Mouse (Mus musculus): Measurements from ENCODE around the gene Aaas. TPM values are rescaled to one million over a fixed set of nuclear protein-coding genes. Genes with fewer than 3 reads are reported as not detected.

The Aaas gene
- polyA plus RNA-seq, 1 experiment from 2014 or later, result 44.7 TPM

GRCm38 (mm10) chr15:102295633-102296367 is 54.8 kb downstream of the Aaas start, which contains the start of gene Espl1:
Espl1 (plus strand) TSS chr15:102296266.
- Histone ChIP-seq H3K4me2 (ENCODE audit: low read length) (peak within 1 kb of the TSS; percentile 66), H3K4me3 (replicated peaks; ENCODE audit: low read length) (peak within 1 kb of the TSS; percentile 50), H3K4me1 (replicated peaks; ENCODE audit: control insufficient read depth, insufficient read depth, low read length) (peaks cover 10% of the 10 kb centered on the region), H3K27ac (ENCODE audit: low read length) (peak within 1 kb of the TSS; percentile 27; the same call in 1 of the 2 replicates), H3K9me3 (ENCODE audit: control insufficient read depth, low read length) (no peaks in the 10 kb centered on the region), H3K9ac (replicated peaks; ENCODE audit: low read depth, low read length) (peak within 1 kb of the TSS; percentile 47), H3K27me3 (replicated peaks; ENCODE audit: control insufficient read depth, insufficient read depth, low read length) (no peaks in the 10 kb centered on the region), H3K36me3 (ENCODE audit: control insufficient read depth, insufficient read depth) (no peaks in the 10 kb centered on the region)
- ATAC-seq, result peak; percentile 100
- 6% methylated on average over 25 of the region's 25 CpGs for WGBS

Other genes starting within 250 kb of the Aaas start
- 48.2 and 56.4 TPM in 2 replicates for gene Spryd3, start 214.5 kb downstream of the Aaas start, polyA plus RNA-seq (2015; fragmentation: Nextera tagmentation; extraction: Ambion mirVana)
- 2.2 and 2.4 TPM in 2 replicates for gene Igfbp6, start 206.4 kb downstream of the Aaas start, polyA plus RNA-seq (2015; fragmentation: Nextera tagmentation; extraction: Ambion mirVana)
- not detected in 2 replicates for gene Soat2, start 200.2 kb downstream of the Aaas start, polyA plus RNA-seq (2015; fragmentation: Nextera tagmentation; extraction: Ambion mirVana)
- gene Zfp740, start 147.5 kb downstream of the Aaas start, polyA plus RNA-seq (2015; fragmentation: Nextera tagmentation; extraction: Ambion mirVana), result 84.6 and 93.4 TPM in 2 replicates
- gene Csad, start 146.0 kb downstream of the Aaas start, polyA plus RNA-seq (2015; fragmentation: Nextera tagmentation; extraction: Ambion mirVana), result 37.8 and 39.6 TPM in 2 replicates
- gene Itgb7, start 118.8 kb downstream of the Aaas start, polyA plus RNA-seq (2015; fragmentation: Nextera tagmentation; extraction: Ambion mirVana), result 0.73 and 1.0 TPM in 2 replicates
- 6.4 and 8.0 TPM in 2 replicates for gene Rarg, start 93.3 kb downstream of the Aaas start, polyA plus RNA-seq (2015; fragmentation: Nextera tagmentation; extraction: Ambion mirVana)
- 0.11 TPM in 1 of 2 replicates, not detected in the other for gene Gm9918, start 80.2 kb downstream of the Aaas start, polyA plus RNA-seq (2015; fragmentation: Nextera tagmentation; extraction: Ambion mirVana)
- 50.6 and 52.8 TPM in 2 replicates for gene Mfsd5, start 71.3 kb downstream of the Aaas start, polyA plus RNA-seq (2015; fragmentation: Nextera tagmentation; extraction: Ambion mirVana)
- gene Espl1, start 54.5 kb downstream of the Aaas start, polyA plus RNA-seq (2015; fragmentation: Nextera tagmentation; extraction: Ambion mirVana), result 10.9 and 11.7 TPM in 2 replicates
- gene Pfdn5, start 24.7 kb downstream of the Aaas start, polyA plus RNA-seq (2015; fragmentation: Nextera tagmentation; extraction: Ambion mirVana), result 429 and 443 TPM in 2 replicates
- 105 and 111 TPM in 2 replicates for gene Myg1, start 19.1 kb downstream of the Aaas start, polyA plus RNA-seq (2015; fragmentation: Nextera tagmentation; extraction: Ambion mirVana)
- 0.38 and 1.1 TPM in 2 replicates for gene Sp7, start 16.4 kb upstream of the Aaas start, polyA plus RNA-seq (2015; fragmentation: Nextera tagmentation; extraction: Ambion mirVana)
- gene Sp1, start 55.4 kb upstream of the Aaas start, polyA plus RNA-seq (2015; fragmentation: Nextera tagmentation; extraction: Ambion mirVana), result 5.0 and 5.9 TPM in 2 replicates
- 0.32 and 0.58 TPM in 2 replicates for gene Amhr2, start 94.6 kb upstream of the Aaas start, polyA plus RNA-seq (2015; fragmentation: Nextera tagmentation; extraction: Ambion mirVana)
- gene Prr13, start 108.3 kb upstream of the Aaas start, polyA plus RNA-seq (2015; fragmentation: Nextera tagmentation; extraction: Ambion mirVana), result 79.0 and 80.9 TPM in 2 replicates
- gene Pcbp2, start 119.8 kb upstream of the Aaas start, polyA plus RNA-seq (2015; fragmentation: Nextera tagmentation; extraction: Ambion mirVana), result 144 and 149 TPM in 2 replicates
- 17.3 and 22.2 TPM in 2 replicates for gene Gm10337, start 153.0 kb upstream of the Aaas start, polyA plus RNA-seq (2015; fragmentation: Nextera tagmentation; extraction: Ambion mirVana)
- 58.7 and 69.5 TPM in 2 replicates for gene Map3k12, start 166.3 kb upstream of the Aaas start, polyA plus RNA-seq (2015; fragmentation: Nextera tagmentation; extraction: Ambion mirVana)
- 97.2 and 114 TPM in 2 replicates for gene Tarbp2, start 167.4 kb upstream of the Aaas start, polyA plus RNA-seq (2015; fragmentation: Nextera tagmentation; extraction: Ambion mirVana)
- 2.9 and 3.1 TPM in 2 replicates for gene Npff, start 174.2 kb upstream of the Aaas start, polyA plus RNA-seq (2015; fragmentation: Nextera tagmentation; extraction: Ambion mirVana)

Data from forebrain, embryonic 16.5 days (tissue).